Mouse (Mus musculus) subcutaneous adipose tissue, adult 2 months (tissue): ENCODE results near the gene Trim12a. TPM values are rescaled to one million over a fixed set of nuclear protein-coding genes. Genes with fewer than 3 reads are reported as not detected.

Experiments
- polyA plus RNA-seq: library from polyadenylated mRNA; depleted of rRNA; stranded (reverse); fragments of >200 nt; gene quantifications from 2 replicates; pipeline ENCODE4 v1.2.3, GENCODE M21; 2012; ENCODE audit warnings: low replicate concordance; rRNA removed

Gene Trim12a
- polyA plus RNA-seq: 4.5 and 6.4 TPM in 2 replicates

GRCm38 (mm10) chr7:104315369-104316080 is at the start of gene Trim12a:
Trim12a (minus strand) TSS chr7:104315466.

GRCm38 (mm10) chr7:104352717-104353599 is 37.7 kb upstream of the Trim12a start, which contains the start of gene Trim12c:
Trim12c (minus strand) TSS chr7:104353362.

GRCm38 (mm10) chr7:104329171-104329570 is 13.9 kb upstream of the Trim12a start, which contains the start of gene Trim34b:
Trim34b (plus strand) TSS chr7:104329471.

GRCm38 (mm10) chr7:104287576-104288443 is 27.5 kb downstream of the Trim12a start, which contains the start of gene Trim5:
Trim5 (minus strand) TSS chr7:104288094.

Other genes with a start within 250 kb of the Trim12a start
- gene Olfr644, start 243.6 kb downstream of the Trim12a start, polyA plus RNA-seq: not detected in 2 replicates
- gene Olfr645, start 230.0 kb downstream of the Trim12a start, polyA plus RNA-seq: not detected in 2 replicates
- gene Olfr646, start 210.6 kb downstream of the Trim12a start, polyA plus RNA-seq: not detected in 2 replicates
- not detected in 2 replicates for gene Ubqln5, start 185.6 kb downstream of the Trim12a start, polyA plus RNA-seq
- gene Olfr643, start 178.1 kb downstream of the Trim12a start, polyA plus RNA-seq: not detected in 2 replicates
- not detected in 2 replicates for gene Ubqln3, start 172.2 kb downstream of the Trim12a start, polyA plus RNA-seq
- gene Ubqlnl, start 164.9 kb downstream of the Trim12a start, polyA plus RNA-seq: not detected in 2 replicates
- not detected in 2 replicates for gene Olfm5, start 150.6 kb downstream of the Trim12a start, polyA plus RNA-seq
- gene Olfr648, start 132.1 kb downstream of the Trim12a start, polyA plus RNA-seq: 0.08 TPM in 1 of 2 replicates, not detected in the other
- not detected in 2 replicates for gene Olfr649, start 119.5 kb downstream of the Trim12a start, polyA plus RNA-seq
- 1.3 TPM in 2 replicates for gene Trim6, start 96.7 kb downstream of the Trim12a start, polyA plus RNA-seq
- gene Trim34a, start 71.0 kb downstream of the Trim12a start, polyA plus RNA-seq: 6.3 and 7.0 TPM in 2 replicates
- 0.64 and 0.89 TPM in 2 replicates for gene Trim5, start 27.4 kb downstream of the Trim12a start, polyA plus RNA-seq
- 4.3 and 5.3 TPM in 2 replicates for gene Trim34b, start 14.0 kb upstream of the Trim12a start, polyA plus RNA-seq
- gene Trim12c, start 37.9 kb upstream of the Trim12a start, polyA plus RNA-seq: 5.7 and 6.5 TPM in 2 replicates
- 0.21 and 0.32 TPM in 2 replicates for gene Trim30b, start 54.4 kb upstream of the Trim12a start, polyA plus RNA-seq
- gene Trim30c, start 85.4 kb upstream of the Trim12a start, polyA plus RNA-seq: 0.09 TPM in 2 replicates
- 6.5 and 7.6 TPM in 2 replicates for gene Trim30a, start 149.7 kb upstream of the Trim12a start, polyA plus RNA-seq
- 1.8 and 2.5 TPM in 2 replicates for gene Trim30d, start 192.4 kb upstream of the Trim12a start, polyA plus RNA-seq
- not detected in 2 replicates for gene Olfr651, start 234.7 kb upstream of the Trim12a start, polyA plus RNA-seq
- not detected in 2 replicates for gene Olfr652, start 245.4 kb upstream of the Trim12a start, polyA plus RNA-seq